Mouse (Mus musculus) forebrain, embryonic 11.5 days (tissue): ENCODE data around the gene Plcb1. TPM values are rescaled to one million over a fixed set of nuclear protein-coding genes. Genes with fewer than 3 reads are reported as not detected.

ENCODE experiments used
- ATAC-seq: fragments of 200-750 bp; cut with Nextera tagmentation; replicated peaks from 2 replicates; pipeline ENCODE4 v1.8.0; 2017; ENCODE audit warnings: moderate TSS enrichment; ENCODE audit not compliant: low FRiP score
- DNase-seq: peaks from one replicate; pipeline ENCODE4 v3.0.0-alpha.2; 2017; ENCODE audit warnings: low spot score
- H3K27ac ChIP-seq: fragments of 300-500 bp; sonication (generic); 2 replicates; pipeline ENCODE4 v1.5.1; 2014; ENCODE audit warnings: low read depth, low read length
- H3K27me3 ChIP-seq: fragments of 300-500 bp; sonication (generic); 2 replicates; pipeline ENCODE4 v1.6.1; 2014; ENCODE audit warnings: mild to moderate bottlenecking, low read length, mixed read lengths; ENCODE audit not compliant: control insufficient read depth, insufficient read depth
- H3K36me3 ChIP-seq: fragments of 300-500 bp; sonication (generic); 2 replicates; pipeline ENCODE4 v1.6.1; 2014; ENCODE audit warnings: mild to moderate bottlenecking, low read length, moderate library complexity, mixed read lengths; ENCODE audit not compliant: control insufficient read depth, insufficient read depth
- H3K4me1 ChIP-seq: fragments of 300-500 bp; sonication (generic); replicated peaks from 2 replicates; pipeline ENCODE4 v1.6.1; 2014; ENCODE audit warnings: low read length, mixed read lengths; ENCODE audit not compliant: control insufficient read depth, insufficient read depth
- H3K4me2 ChIP-seq: fragments of 300-500 bp; sonication (generic); 2 replicates; pipeline ENCODE4 v1.6.1; 2014; ENCODE audit warnings: low read depth, mild to moderate bottlenecking, low read length, moderate library complexity, mixed read lengths; ENCODE audit not compliant: severe bottlenecking
- H3K4me3 ChIP-seq: fragments of 300-500 bp; sonication (generic); 2 replicates; pipeline ENCODE4 v1.5.1; 2014; ENCODE audit warnings: low read depth, low read length
- H3K9ac ChIP-seq: fragments of 300-500 bp; sonication (generic); 2 replicates; pipeline ENCODE4 v1.6.1; 2014; ENCODE audit warnings: low read length
- H3K9me3 ChIP-seq: fragments of 300-500 bp; sonication (generic); 2 replicates; pipeline ENCODE4 v1.6.1; 2016; ENCODE audit warnings: low read length, mixed read lengths; ENCODE audit not compliant: control insufficient read depth
- WGBS: fragments of 180-500 bp; shearing (Covaris S2); extraction: QIAGEN DNeasy Blood & Tissue Kit; methylation state at CpG from one replicate; pipeline ENCODE4 v1.1.7; 2014; 5-methylcytosine and 5-hydroxymethylcytosine counted together
- polyA plus RNA-seq: library from polyadenylated mRNA; unstranded; fragments of >200 nt; fragmentation: Nextera tagmentation; extraction: Ambion mirVana; gene quantifications from 2 replicates; pipeline ENCODE4 v1.2.1, GENCODE M21; 2014

Gene Plcb1
- polyA plus RNA-seq, 1 experiment from 2014 or later = 12.8 TPM

DNA sequence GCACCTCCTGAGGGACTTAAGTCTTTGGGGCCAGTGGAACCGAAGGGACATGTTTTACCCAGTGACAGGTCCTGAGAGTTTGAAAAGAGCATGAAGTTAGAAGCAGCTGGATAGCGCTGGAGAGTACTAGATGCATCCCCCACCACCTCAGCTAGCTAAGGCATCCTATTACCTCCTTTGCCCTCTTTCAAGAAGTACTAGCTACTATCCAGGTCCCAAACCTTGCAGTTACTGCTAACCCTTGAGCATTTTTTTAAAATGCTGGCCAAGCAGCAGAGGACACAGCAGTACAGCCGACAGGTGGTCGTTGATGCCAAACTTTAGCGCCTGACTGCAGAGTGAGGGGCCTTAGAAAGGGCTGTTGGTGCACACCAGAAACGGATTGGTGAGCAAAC, 986 bp downstream of the Plcb1 start:
- 5% methylated on average over 6 of the region's 6 CpGs for WGBS
- H3K4me3 ChIP-seq = peak overlapping the region; percentile 65
- peak overlapping the region; percentile 97 for H3K4me2 ChIP-seq
- no peak overlapping the region for H3K27ac ChIP-seq
- peak overlapping the region; percentile 79 for H3K9ac ChIP-seq
- DNase-seq (peak; percentile 53), ATAC-seq (no peak; the same call in 1 of the 2 replicates)
- peaks cover 2% of the 10 kb centered on the region; the same call in 1 of the 2 replicates for H3K27me3 ChIP-seq
- H3K4me1 ChIP-seq = peaks cover 7% of the 10 kb centered on the region; the same call in 1 of the 2 replicates
- no peaks in the 10 kb centered on the region for H3K9me3 ChIP-seq
- H3K36me3 ChIP-seq = no peaks in the 10 kb centered on the region

DNA sequence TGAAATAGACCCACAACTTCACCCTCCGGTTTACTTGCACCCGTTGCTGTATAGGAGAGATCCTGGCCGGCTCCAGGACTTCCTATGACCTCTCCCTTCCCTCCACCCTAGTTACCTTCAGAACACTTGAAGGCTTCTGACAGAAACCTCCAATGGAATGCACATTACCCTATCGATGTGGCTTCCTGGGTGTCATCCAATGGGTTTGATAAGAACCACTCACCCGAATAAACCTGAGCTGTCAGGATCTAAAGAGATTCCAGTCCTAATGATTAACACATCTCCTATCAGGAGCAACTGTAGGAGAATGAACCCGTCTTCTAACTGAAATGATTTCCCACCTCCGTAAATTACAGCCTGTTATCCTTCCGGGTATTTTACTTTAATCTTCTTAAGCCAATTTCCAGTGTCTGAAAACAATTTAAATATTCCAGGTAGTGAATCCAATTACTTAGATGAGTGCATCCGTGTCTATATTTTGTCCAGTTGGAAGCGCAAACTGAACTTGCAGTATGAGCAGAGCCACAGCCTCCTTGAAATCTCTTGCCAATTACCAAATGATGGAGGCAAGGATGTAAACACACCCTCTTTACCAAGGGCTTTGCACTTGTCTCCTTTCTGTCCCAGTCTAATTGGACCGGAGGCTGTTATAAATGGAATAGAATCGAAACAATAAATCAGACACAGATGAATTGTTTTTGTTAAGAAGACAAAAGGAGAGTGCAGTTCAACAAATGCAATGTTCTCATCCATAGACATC, 1.6 kb downstream of the Plcb1 start:
- Histone ChIP-seq H3K4me2 (peak overlapping the region; percentile 97), H3K4me1 (peaks cover 7% of the 10 kb centered on the region; the same call in 1 of the 2 replicates), H3K27me3 (peaks cover 2% of the 10 kb centered on the region; the same call in 1 of the 2 replicates), H3K9ac (no peak overlapping the region), H3K36me3 (no peaks in the 10 kb centered on the region), H3K4me3 (peak overlapping the region; percentile 65), H3K9me3 (no peaks in the 10 kb centered on the region), H3K27ac (no peak overlapping the region)
- WGBS = 44% methylated on average over 12 of the region's 12 CpGs
- ATAC-seq = no peak
- no peak for DNase-seq

DNA sequence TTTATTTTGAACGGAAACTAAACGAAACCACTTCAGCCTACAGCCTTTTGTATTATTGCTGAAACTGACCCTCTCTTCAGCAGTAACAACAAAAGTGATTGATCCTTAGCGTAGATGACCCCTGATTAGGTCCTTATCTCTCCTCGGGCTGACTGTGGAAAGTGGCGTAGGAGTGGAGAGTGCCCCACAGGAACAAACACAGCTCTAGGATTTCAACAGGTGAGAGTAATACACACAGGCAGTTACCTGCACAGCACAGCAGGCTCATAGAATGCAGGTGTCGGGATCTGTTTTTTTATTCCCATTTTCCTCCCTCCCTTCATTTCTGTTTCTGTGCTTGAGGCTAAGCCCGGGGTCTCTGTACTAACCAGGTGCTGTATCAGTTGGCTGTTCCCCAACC, 7.1 kb downstream of the Plcb1 start:
- Histone ChIP-seq H3K27me3 (no peaks in the 10 kb centered on the region), H3K4me2 (no peak overlapping the region), H3K4me1 (no peaks in the 10 kb centered on the region), H3K36me3 (no peaks in the 10 kb centered on the region), H3K27ac (no peak overlapping the region), H3K9ac (no peak overlapping the region), H3K9me3 (no peaks in the 10 kb centered on the region), H3K4me3 (no peak overlapping the region)
- no peak for DNase-seq
- 81% methylated on average over 7 of the region's 7 CpGs for WGBS
- ATAC-seq = no peak

DNA sequence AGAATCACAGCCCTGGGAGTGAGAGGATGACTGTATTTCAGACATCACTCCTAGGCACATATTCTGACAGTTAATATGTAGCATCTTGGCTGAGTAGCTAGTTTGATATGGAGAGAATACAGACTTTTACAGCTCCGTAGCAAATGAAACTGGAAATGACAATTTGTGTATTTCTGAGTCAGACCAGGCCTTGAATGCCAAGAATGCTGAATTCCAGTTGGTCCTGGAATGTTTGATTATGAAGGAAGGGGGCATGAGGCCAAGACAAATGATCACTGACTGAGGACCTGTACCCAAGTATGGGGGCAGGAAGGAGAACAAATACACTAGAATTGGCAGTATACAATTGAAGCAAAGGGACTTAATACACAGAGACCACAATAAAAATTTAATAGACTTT, 14.4 kb downstream of the Plcb1 start:
- no peaks in the 10 kb centered on the region for H3K36me3 ChIP-seq
- no peak overlapping the region for H3K4me3 ChIP-seq
- H3K9ac ChIP-seq = no peak overlapping the region
- no peaks in the 10 kb centered on the region for H3K4me1 ChIP-seq
- no peaks in the 10 kb centered on the region for H3K27me3 ChIP-seq
- no peak for ATAC-seq
- DNase-seq = no peak
- no peak overlapping the region for H3K27ac ChIP-seq
- no peaks in the 10 kb centered on the region for H3K9me3 ChIP-seq
- H3K4me2 ChIP-seq = no peak overlapping the region
- WGBS = 80% methylated on average over 1 of the region's 1 CpGs

DNA sequence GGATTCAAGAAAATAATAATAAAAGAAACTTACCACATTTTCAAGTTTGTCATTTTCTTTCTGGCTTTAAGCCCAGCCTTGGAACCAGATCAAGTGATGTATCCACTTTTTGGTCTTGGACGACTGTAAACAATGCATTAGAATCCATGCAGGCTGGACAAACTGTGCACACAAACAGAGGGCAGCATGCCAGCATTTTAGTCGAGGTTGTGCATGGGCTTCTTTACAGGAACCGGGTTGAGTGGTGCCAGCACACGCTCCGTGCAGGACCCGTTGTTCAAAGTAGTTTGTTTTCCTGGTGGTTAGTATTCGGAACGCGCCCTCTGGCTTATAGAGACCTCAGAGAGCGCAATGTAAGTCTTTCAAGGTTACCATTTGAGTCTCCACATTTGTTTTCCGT, 30.5 kb downstream of the Plcb1 start:
- H3K27ac ChIP-seq = no peak overlapping the region
- 91% methylated on average over 11 of the region's 11 CpGs for WGBS
- no peak overlapping the region for H3K9ac ChIP-seq
- no peaks in the 10 kb centered on the region for H3K36me3 ChIP-seq
- no peaks in the 10 kb centered on the region for H3K9me3 ChIP-seq
- no peak overlapping the region for H3K4me3 ChIP-seq
- H3K4me1 ChIP-seq = no peaks in the 10 kb centered on the region
- H3K4me2 ChIP-seq = no peak overlapping the region
- ATAC-seq = no peak
- DNase-seq = no peak
- H3K27me3 ChIP-seq = no peaks in the 10 kb centered on the region

DNA sequence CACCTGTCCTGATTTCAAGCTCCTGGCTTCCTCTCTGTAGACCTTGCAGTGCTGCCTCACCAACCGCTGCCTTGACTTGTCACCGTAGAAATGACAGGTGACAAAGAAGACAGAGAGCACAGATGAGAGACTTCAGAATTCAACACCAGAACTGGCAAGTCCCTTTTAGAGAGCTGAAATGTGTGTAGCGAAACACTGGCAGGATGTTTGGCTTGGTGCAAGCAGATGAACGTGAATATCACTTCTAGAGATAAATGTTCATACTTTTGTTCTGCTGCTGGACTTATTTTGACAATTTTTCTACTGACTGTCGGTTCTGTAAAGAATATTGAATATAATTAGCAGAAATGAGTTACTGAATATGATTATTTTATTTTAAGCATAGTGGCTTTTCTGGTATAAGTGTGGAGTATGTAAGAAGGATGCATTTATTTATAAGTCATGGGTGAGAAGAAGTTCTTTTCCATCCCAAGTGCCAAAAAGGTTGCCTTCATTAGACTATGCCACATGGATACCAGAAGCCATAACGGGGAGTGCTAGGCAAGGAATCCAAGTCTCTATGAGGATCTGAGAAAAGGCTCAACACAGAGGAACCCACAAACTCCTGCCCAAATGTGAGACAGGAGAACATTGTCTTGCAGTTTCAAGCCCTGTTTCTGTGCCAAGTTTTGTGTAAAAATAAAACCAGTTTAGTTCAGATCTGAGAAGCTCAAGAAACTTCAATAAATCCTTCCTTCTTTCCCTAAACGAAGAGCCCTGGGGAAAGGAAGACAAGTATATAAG, 31.4 kb downstream of the Plcb1 start:
- no peak overlapping the region for H3K4me2 ChIP-seq
- no peak overlapping the region for H3K9ac ChIP-seq
- H3K9me3 ChIP-seq = no peaks in the 10 kb centered on the region
- H3K27ac ChIP-seq = no peak overlapping the region
- DNase-seq (no peak), ATAC-seq (no peak)
- no peak overlapping the region for H3K4me3 ChIP-seq
- H3K36me3 ChIP-seq = no peaks in the 10 kb centered on the region
- H3K4me1 ChIP-seq = no peaks in the 10 kb centered on the region
- H3K27me3 ChIP-seq = no peaks in the 10 kb centered on the region
- 94% methylated on average over 7 of the region's 7 CpGs for WGBS

DNA sequence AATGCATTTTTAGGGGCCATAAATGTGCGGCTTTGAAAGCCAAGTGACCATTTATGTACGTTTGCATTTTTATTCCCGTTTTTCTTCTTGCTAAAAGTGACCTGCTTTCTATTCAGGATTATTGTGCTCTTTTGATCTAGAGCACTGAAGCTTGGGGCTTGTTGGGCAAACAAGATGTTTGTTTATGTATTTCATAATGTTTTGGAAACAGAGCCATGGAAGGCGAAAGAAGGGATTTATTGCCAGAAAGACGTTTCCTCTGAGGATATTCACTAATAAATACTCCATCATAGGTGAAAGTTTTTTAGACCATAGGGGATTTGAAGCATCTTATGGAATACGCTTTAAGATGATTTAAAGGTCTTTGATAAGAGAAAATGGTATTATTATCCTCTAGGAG, 35.3 kb downstream of the Plcb1 start:
- H3K27me3 ChIP-seq = no peaks in the 10 kb centered on the region
- DNase-seq = no peak
- 81% methylated on average over 6 of the region's 6 CpGs for WGBS
- no peaks in the 10 kb centered on the region for H3K36me3 ChIP-seq
- H3K9me3 ChIP-seq = no peaks in the 10 kb centered on the region
- no peak overlapping the region for H3K9ac ChIP-seq
- H3K4me1 ChIP-seq = peaks cover 7% of the 10 kb centered on the region
- H3K4me2 ChIP-seq = no peak overlapping the region
- no peak overlapping the region for H3K27ac ChIP-seq
- no peak for ATAC-seq
- H3K4me3 ChIP-seq = no peak overlapping the region

DNA sequence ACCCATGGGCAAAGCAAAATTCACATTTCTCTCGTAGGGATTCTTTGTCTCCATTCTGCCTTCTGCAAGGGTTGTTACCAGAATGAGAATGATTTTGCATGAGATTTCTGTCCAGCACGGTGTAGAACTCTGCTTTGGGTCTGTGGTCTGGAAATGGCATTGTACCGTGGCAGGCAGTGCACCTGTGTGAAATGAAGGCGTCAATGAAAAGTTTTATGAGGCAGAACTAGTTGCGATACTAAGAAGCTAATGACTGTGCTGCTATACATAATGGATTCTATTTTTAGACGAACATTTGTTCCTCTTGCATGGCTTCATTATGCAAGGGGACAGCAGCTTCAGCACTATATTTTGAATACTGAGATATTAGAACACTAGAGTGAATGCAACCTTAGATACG, 39.8 kb downstream of the Plcb1 start:
- Histone ChIP-seq H3K36me3 (no peaks in the 10 kb centered on the region), H3K9me3 (no peaks in the 10 kb centered on the region), H3K27ac (no peak overlapping the region), H3K4me3 (no peak overlapping the region), H3K4me2 (no peak overlapping the region), H3K9ac (no peak overlapping the region), H3K4me1 (peaks cover 8% of the 10 kb centered on the region), H3K27me3 (no peaks in the 10 kb centered on the region)
- ATAC-seq (no peak), DNase-seq (no peak)
- 53% methylated on average over 7 of the region's 7 CpGs for WGBS
